25 mouse cellular contexts compared by ENCODE assay signal in the genomic region with DNA sequence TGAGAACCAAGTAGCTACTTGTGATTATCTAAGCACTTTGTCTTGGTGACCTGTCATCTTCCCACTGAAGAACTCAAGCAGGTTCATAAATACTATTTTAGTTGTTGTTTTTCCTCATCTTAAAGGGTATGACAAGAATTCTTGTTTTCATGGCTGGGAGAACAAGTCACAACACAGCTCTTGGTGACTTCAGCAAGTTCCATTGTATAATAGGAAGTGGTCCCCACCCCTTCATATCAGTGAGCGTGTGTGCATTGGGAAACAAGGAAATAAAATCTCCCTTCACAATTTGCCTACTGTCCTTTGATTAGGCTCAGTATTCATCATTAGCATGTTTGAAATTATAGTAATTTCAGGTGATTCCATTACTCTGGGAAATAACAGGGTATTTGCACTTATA. TPM values are rescaled to one million over a fixed set of nuclear protein-coding genes. Genes with fewer than 3 reads are reported as not detected.
DNase-seq lines count a peak whose midpoint lies in the region; ATAC-seq and TF ChIP-seq lines count a peak whose summit lies in the region.
"Had no signal": no experiment of that assay in that cellular context is flagged by ENCODE, and none has a peak within 500 bp of the region (broad histone marks: within the 10 kb centered on the region; RNA-seq: fewer than 3 reads in every experiment).

No protein-coding gene starts in this region.

- no peak overlapping the region for H3K4me2 ChIP-seq in heart, embryonic 13.5 days
- no peak overlapping the region for H3K4me2 ChIP-seq in forebrain, embryonic 13.5 days
- H3K4me2 ChIP-seq: embryonic facial prominence, embryonic 15.5 days; forebrain, embryonic 12.5 days; intestine, embryonic 15.5 days; lung, embryonic 14.5 days; midbrain, embryonic 13.5 days; neural tube, embryonic 13.5 days had no signal

- 73% methylated on average over 1 of the region's 1 CpGs for WGBS in heart, embryonic 13.5 days
- WGBS in forebrain, embryonic 13.5 days, result 100% methylated on average over 1 of the region's 1 CpGs

- H3K9me3 ChIP-seq in heart, embryonic 13.5 days, result no peaks in the 10 kb centered on the region
- no peaks in the 10 kb centered on the region for H3K9me3 ChIP-seq in forebrain, embryonic 13.5 days (replicated peaks)
- H3K9me3 ChIP-seq: embryonic facial prominence, embryonic 10.5 days; embryonic facial prominence, embryonic 15.5 days; forebrain, embryonic 12.5 days; intestine, embryonic 15.5 days; midbrain, embryonic 13.5 days; neural tube, embryonic 13.5 days had no signal

- H3K27ac ChIP-seq in heart, embryonic 13.5 days (replicated peaks), result peak overlapping the region; percentile 50; the same call in 1 of the 2 replicates
- peak overlapping the region; percentile 39 for H3K27ac ChIP-seq in layer of hippocampus, adult 2 months
- H3K27ac ChIP-seq in forebrain, embryonic 13.5 days, result no peak overlapping the region
- H3K27ac ChIP-seq: embryonic facial prominence, embryonic 15.5 days; forebrain, embryonic 12.5 days; intestine, embryonic 15.5 days; midbrain, embryonic 13.5 days; neural tube, embryonic 13.5 days had no signal

- no peak overlapping the region for H3K9ac ChIP-seq in heart, embryonic 13.5 days
- no peak overlapping the region for H3K9ac ChIP-seq in forebrain, embryonic 13.5 days
- H3K9ac ChIP-seq: embryonic facial prominence, embryonic 15.5 days; forebrain, embryonic 12.5 days; intestine, embryonic 15.5 days; lung, embryonic 14.5 days; midbrain, embryonic 13.5 days; neural tube, embryonic 13.5 days had no signal

- no peak overlapping the region for H3K4me3 ChIP-seq in heart, embryonic 13.5 days
- no peak overlapping the region for H3K4me3 ChIP-seq in layer of hippocampus, adult 2 months
- H3K4me3 ChIP-seq in forebrain, embryonic 13.5 days, result no peak overlapping the region
- H3K4me3 ChIP-seq: embryonic facial prominence, embryonic 10.5 days; embryonic facial prominence, embryonic 15.5 days; forebrain, embryonic 12.5 days; intestine, embryonic 15.5 days; midbrain, embryonic 13.5 days; neural tube, embryonic 13.5 days had no signal

- no peak for TF ChIP-seq CTCF in layer of hippocampus, adult 2 months (conservative IDR thresholded peaks at IDR 0.05)

- no peak for ATAC-seq in heart, embryonic 13.5 days (ENCODE audit: extremely low read depth, insufficient number of reproducible peaks, low FRiP score, low TSS enrichment)
- no peak for ATAC-seq in forebrain, embryonic 13.5 days
- ATAC-seq: hindbrain, embryonic 16.5 days; intestine, embryonic 15.5 days; midbrain, embryonic 13.5 days had no signal

- DNase-seq in heart, postnatal 36 days, result no peak
- DNase-seq in layer of hippocampus, adult 2 months (ENCODE audit: low spot score in 2 of 2), result no peak
- DNase-seq in layer of hippocampus, postnatal 36 days, result no peak
- DNase-seq in lung, postnatal 36 days, result peak; percentile 52
- no peak for DNase-seq in lung, postnatal 4 days
- DNase-seq: adrenal gland, adult 8-10 months; B cell, adult 2 months; cerebellum, adult 8-10 months; cerebellum, postnatal 25 days; gastrocnemius, postnatal 25 days; kidney, adult 9 months; kidney, postnatal 10 days; layer of hippocampus, adult 9-11 months; lung, embryonic 14.5 days; right cerebral cortex, postnatal 4 days; thymus, postnatal 4 days had no signal

- intact Hi-C loops in heart, postnatal 36 days (cut with DNase I), result loop anchor here (2.0 kb wide), 1 partner anchor 14 kb away; no protein-coding TSS in a partner anchor

- peaks cover 38% of the 10 kb centered on the region for H3K4me1 ChIP-seq in heart, embryonic 13.5 days
- H3K4me1 ChIP-seq in forebrain, embryonic 13.5 days, result peaks cover 7% of the 10 kb centered on the region

- H3K36me3 ChIP-seq in heart, embryonic 13.5 days, result no peaks in the 10 kb centered on the region
- no peaks in the 10 kb centered on the region for H3K36me3 ChIP-seq in forebrain, embryonic 13.5 days (ENCODE audit: poor library complexity, severe bottlenecking)
- H3K36me3 ChIP-seq: embryonic facial prominence, embryonic 10.5 days; embryonic facial prominence, embryonic 15.5 days; forebrain, embryonic 12.5 days; intestine, embryonic 15.5 days; midbrain, embryonic 13.5 days; neural tube, embryonic 13.5 days had no signal

- H3K27me3 ChIP-seq in heart, embryonic 13.5 days (replicated peaks), result no peaks in the 10 kb centered on the region
- no peaks in the 10 kb centered on the region for H3K27me3 ChIP-seq in forebrain, embryonic 13.5 days
- H3K27me3 ChIP-seq: embryonic facial prominence, embryonic 15.5 days; forebrain, embryonic 12.5 days; intestine, embryonic 15.5 days; midbrain, embryonic 13.5 days; neural tube, embryonic 13.5 days had no signal

RNA-seq across cellular contexts. Expression of gene Strn3, which starts 3.3 kb away (rescaled TPM):
- polyA plus RNA-seq in heart, embryonic 13.5 days (2015; fragmentation: Nextera tagmentation; extraction: Ambion mirVana), result 37.3 and 40.0 TPM in 2 replicates
- total RNA-seq in heart, postnatal 36 days (2021), result 100 to 1,000 TPM; 101 to 107 TPM
- 10 to 100 TPM; 90.6 to 92.0 TPM for total RNA-seq in layer of hippocampus, adult 2 months (2021)
- 10 to 100 TPM; 92.7 to 93.5 TPM for total RNA-seq in layer of hippocampus, postnatal 36 days (2021)
- 47.5 and 50.0 TPM in 2 replicates for polyA plus RNA-seq in forebrain, embryonic 13.5 days (2015; fragmentation: Nextera tagmentation; extraction: Ambion mirVana)

RNA-seq across cellular contexts. Expression of gene Ap4s1, which starts 4.1 kb away (rescaled TPM):
- polyA plus RNA-seq in heart, embryonic 13.5 days (2015; fragmentation: Nextera tagmentation; extraction: Ambion mirVana), result 27.6 and 35.2 TPM in 2 replicates
- total RNA-seq in heart, postnatal 36 days (2021), result 10 to 100 TPM; 52.6 to 57.2 TPM
- 10 to 100 TPM; 43.7 to 44.7 TPM for total RNA-seq in layer of hippocampus, adult 2 months (2021)
- 10 to 100 TPM; 49.6 to 51.1 TPM for total RNA-seq in layer of hippocampus, postnatal 36 days (2021)
- polyA plus RNA-seq in forebrain, embryonic 13.5 days (2015; fragmentation: Nextera tagmentation; extraction: Ambion mirVana), result 50.0 and 52.9 TPM in 2 replicates
